Mouse (Mus musculus): ENCODE data around the gene Stk4. TPM values are rescaled to one million over a fixed set of nuclear protein-coding genes. Genes with fewer than 3 reads are reported as not detected.
A peak's percentile ranks its signal among the peaks of the same experiment; 100 is the strongest.
"Not testable (repeated sequence)": the region's sequence is repeated elsewhere in the genome, so short reads cannot be mapped to it uniquely, and the experiment has no call there.

Stk4 gene
- 28.6 and 36.1 TPM in 2 replicates for total RNA-seq (2021)
- long read RNA-seq, experiment 1, full-length matches to known transcripts: 8 of 10 reads
- long read RNA-seq, experiment 1, partial matches to known transcripts: 0 of 10 reads
- long read RNA-seq, experiment 1, other reads (novel, unspliced or antisense): 2 of 10 reads
- long read RNA-seq, experiment 2, full-length matches to known transcripts: 3 of 6 reads
- long read RNA-seq, experiment 2, partial matches to known transcripts: 0 of 6 reads
- long read RNA-seq, experiment 2, other reads (novel, unspliced or antisense): 3 of 6 reads

GRCm38 (mm10) chr2:164070142-164070764, at the start of gene Stk4:
Gene Stk4, plus strand, starts transcription at chr2:164070322.
- no peak for DNase-seq

GRCm38 (mm10) chr2:164022104-164022503, 48.0 kb upstream of the Stk4 start:
- DNase-seq: no peak

- no peak for DNase-seq
These were observed 45.0 kb upstream of the Stk4 start, which contains the start of gene Pabpc1l for GRCm38 (mm10) chr2:164025150-164025549. Gene Pabpc1l, plus strand, starts transcription at chr2:164025450.

GRCm38 (mm10) chr2:164031147-164031546, 39.0 kb upstream of the Stk4 start:
- no peak for DNase-seq

GRCm38 (mm10) chr2:164032973-164033372, 37.1 kb upstream of the Stk4 start:
- no peak for DNase-seq

- no peak for DNase-seq
These were observed 33.6 kb upstream of the Stk4 start for GRCm38 (mm10) chr2:164036520-164037019.

- no peak for DNase-seq
These were observed 31.6 kb upstream of the Stk4 start for GRCm38 (mm10) chr2:164038407-164039028.

- DNase-seq: peak; percentile 27
These were observed 29.2 kb upstream of the Stk4 start for GRCm38 (mm10) chr2:164040949-164041348.

- no peak for DNase-seq
These were observed 28.6 kb upstream of the Stk4 start for GRCm38 (mm10) chr2:164041523-164041922.

- peak; percentile 56 for DNase-seq
These were observed 22.9 kb upstream of the Stk4 start for GRCm38 (mm10) chr2:164047197-164047690.

- peak; percentile 85 for DNase-seq
These were observed 16.4 kb upstream of the Stk4 start for GRCm38 (mm10) chr2:164053767-164054166.

GRCm38 (mm10) chr2:164054671-164055070, 15.5 kb upstream of the Stk4 start:
- no peak for DNase-seq

- no peak for DNase-seq
These were observed 10.4 kb upstream of the Stk4 start for GRCm38 (mm10) chr2:164059634-164060235.

GRCm38 (mm10) chr2:164070765-164071436, 779 bp downstream of the Stk4 start, which contains the start of gene Tomm34:
Gene Tomm34, minus strand, starts transcription at chr2:164071169.
- DNase-seq: peak; percentile 99

- not testable (repeated sequence) for DNase-seq
These were observed 1.3 kb downstream of the Stk4 start for GRCm38 (mm10) chr2:164071437-164071820.

GRCm38 (mm10) chr2:164072109-164072508, 2.0 kb downstream of the Stk4 start:
- DNase-seq: no peak

- DNase-seq: no peak
These were observed 3.0 kb downstream of the Stk4 start for GRCm38 (mm10) chr2:164073120-164073519.

- peak; percentile 99 for DNase-seq
These were observed 3.9 kb downstream of the Stk4 start for GRCm38 (mm10) chr2:164073918-164074578.

GRCm38 (mm10) chr2:164075088-164075487, 5.0 kb downstream of the Stk4 start:
- DNase-seq: no peak

GRCm38 (mm10) chr2:164076874-164077425, 6.8 kb downstream of the Stk4 start:
- DNase-seq: no peak

- DNase-seq: no peak
These were observed 7.8 kb downstream of the Stk4 start for GRCm38 (mm10) chr2:164077875-164078274.

Measured in adrenal gland, postnatal 14 days (tissue).